Mouse (Mus musculus) heart, postnatal 14 days (tissue): ENCODE measurements at regions not wholly inside any gene's neighbourhood (a gene's known extent, or its start where the extent isn't known, plus 50 kb on each side); places are given as distances from the start of the nearest gene placed in this dataset.
A peak's percentile ranks its signal among the peaks of the same experiment; 100 is the strongest.

Experiments used
- DNase-seq, 2 experiments: peaks; one replicate each; pipeline ENCODE4 v3.0.0; 2021 to 2022
- intact Hi-C: fragments of 180-260 bp; cut with DNase I; formaldehyde crosslinking; loops from one replicate; pipeline ENCODE4 v1.15.1; 2025

- DNase-seq: peak; percentile 4 to 60
- intact Hi-C loops: loop anchor here (1.0 to 5.0 kb wide), 5 partner anchors 712 to 1891 kb away; no protein-coding TSS in a partner anchor
These were observed 67.8 kb downstream of the Olfr1505 start for GRCm38 (mm10) chr19:13980988-13981630.

- intact Hi-C loops: loop anchor here (5.0 kb wide), 2 partner anchors 1634 to 1889 kb away; no protein-coding TSS in a partner anchor
- no peak for DNase-seq
These were observed 69.5 kb downstream of the Olfr1505 start for GRCm38 (mm10) chr19:13982823-13983222.
